Mouse (Mus musculus) kidney, embryonic 15.5 days (tissue): ENCODE measurements around the gene Mcidas. TPM values are rescaled to one million over a fixed set of nuclear protein-coding genes. Genes with fewer than 3 reads are reported as not detected.

Experiments
- ATAC-seq: fragments of 200-750 bp; cut with Nextera tagmentation; replicated peaks from 2 replicates; pipeline ENCODE4 v1.8.0; 2017; ENCODE audit warnings: moderate TSS enrichment; ENCODE audit not compliant: low FRiP score
- H3K27ac ChIP-seq: fragments of 300-500 bp; sonication (generic); 2 replicates; pipeline ENCODE4 v1.5.1; 2015; ENCODE audit warnings: mild to moderate bottlenecking, inconsistent platforms
- H3K27me3 ChIP-seq: fragments of 300-500 bp; sonication (generic); 2 replicates; pipeline ENCODE4 v1.6.1; 2015; ENCODE audit warnings: inconsistent platforms
- H3K36me3 ChIP-seq: fragments of 300-500 bp; sonication (generic); 2 replicates; pipeline ENCODE4 v1.6.1; 2015; ENCODE audit warnings: inconsistent platforms
- H3K4me1 ChIP-seq: fragments of 300-500 bp; sonication (generic); 2 replicates; pipeline ENCODE4 v1.6.1; 2015; ENCODE audit warnings: inconsistent platforms
- H3K4me2 ChIP-seq: fragments of 300-500 bp; sonication (generic); 2 replicates; pipeline ENCODE4 v1.6.1; 2015; ENCODE audit warnings: moderate library complexity, mild to moderate bottlenecking, inconsistent platforms
- H3K4me3 ChIP-seq: fragments of 300-500 bp; sonication (generic); replicated peaks from 2 replicates; pipeline ENCODE4 v1.5.1; 2015; ENCODE audit warnings: mild to moderate bottlenecking, inconsistent platforms
- H3K9ac ChIP-seq: fragments of 300-500 bp; sonication (generic); 2 replicates; pipeline ENCODE4 v1.6.1; 2015; ENCODE audit warnings: mild to moderate bottlenecking, inconsistent platforms
- H3K9me3 ChIP-seq: fragments of 300-500 bp; sonication (generic); replicated peaks from 2 replicates; pipeline ENCODE4 v1.6.1; 2016; ENCODE audit warnings: inconsistent platforms
- WGBS: fragments of 180-500 bp; shearing (Covaris S2); methylation state at CpG from one replicate; pipeline ENCODE4 v1.1.7; 2015; ENCODE audit warnings: mixed read lengths; 5-methylcytosine and 5-hydroxymethylcytosine counted together
- polyA plus RNA-seq: library from polyadenylated mRNA; unstranded; fragments of >200 nt; fragmentation: Nextera tagmentation; extraction: Ambion mirVana; gene quantifications from 2 replicates; pipeline ENCODE4 v1.2.1, GENCODE M21; 2015

Mcidas gene
- polyA plus RNA-seq, 1 experiment from 2014 or later = not detected

- Histone ChIP-seq H3K4me2 (no peak overlapping the region), H3K9me3 (no peaks in the 10 kb centered on the region), H3K9ac (no peak overlapping the region), H3K4me3 (no peak overlapping the region), H3K27me3 (peaks cover 13% of the 10 kb centered on the region; the same call in 1 of the 2 replicates), H3K4me1 (peaks cover 7% of the 10 kb centered on the region; the same call in 1 of the 2 replicates), H3K27ac (no peak overlapping the region), H3K36me3 (no peaks in the 10 kb centered on the region)
- ATAC-seq = no peak
- WGBS = 88% methylated on average over 2 of the region's 2 CpGs
These were observed 27.9 kb downstream of the Mcidas start for GRCm38 (mm10) chr13:113021521-113021920.

GRCm38 (mm10) chr13:113022467-113022866, 28.8 kb downstream of the Mcidas start:
- H3K4me1 ChIP-seq = peaks cover 7% of the 10 kb centered on the region; the same call in 1 of the 2 replicates
- WGBS = 68% methylated on average over 8 of the region's 8 CpGs
- no peak overlapping the region for H3K9ac ChIP-seq
- no peak overlapping the region for H3K4me2 ChIP-seq
- no peaks in the 10 kb centered on the region for H3K36me3 ChIP-seq
- peaks cover 13% of the 10 kb centered on the region; the same call in 1 of the 2 replicates for H3K27me3 ChIP-seq
- no peaks in the 10 kb centered on the region for H3K9me3 ChIP-seq
- H3K4me3 ChIP-seq = no peak overlapping the region
- no peak for ATAC-seq
- no peak overlapping the region for H3K27ac ChIP-seq

- Histone ChIP-seq H3K9me3 (no peaks in the 10 kb centered on the region), H3K4me1 (peaks cover 7% of the 10 kb centered on the region; the same call in 1 of the 2 replicates), H3K4me3 (no peak overlapping the region), H3K36me3 (no peaks in the 10 kb centered on the region), H3K4me2 (no peak overlapping the region), H3K27ac (no peak overlapping the region), H3K9ac (no peak overlapping the region), H3K27me3 (peaks cover 17% of the 10 kb centered on the region; the same call in 1 of the 2 replicates)
- no peak for ATAC-seq
- 56% methylated on average over 17 of the region's 17 CpGs for WGBS
These were observed 29.9 kb downstream of the Mcidas start for GRCm38 (mm10) chr13:113023274-113024143.

GRCm38 (mm10) chr13:113031351-113031750, 37.7 kb downstream of the Mcidas start:
- Histone ChIP-seq H3K9me3 (no peaks in the 10 kb centered on the region), H3K36me3 (no peaks in the 10 kb centered on the region), H3K27me3 (peaks cover 63% of the 10 kb centered on the region), H3K4me2 (peak overlapping the region; percentile 98), H3K9ac (no peak overlapping the region), H3K4me1 (peaks cover 31% of the 10 kb centered on the region), H3K27ac (no peak overlapping the region), H3K4me3 (peak overlapping the region; percentile 57)
- ATAC-seq = peak; percentile 3; the same call in 1 of the 2 replicates
- WGBS = 1% methylated on average over 7 of the region's 7 CpGs

GRCm38 (mm10) chr13:113031792-113032571, 38.3 kb downstream of the Mcidas start:
- Histone ChIP-seq H3K9ac (peak overlapping the region; percentile 49; the same call in 1 of the 2 replicates), H3K36me3 (no peaks in the 10 kb centered on the region), H3K4me3 (peak overlapping the region; percentile 57), H3K4me1 (peaks cover 31% of the 10 kb centered on the region), H3K9me3 (no peaks in the 10 kb centered on the region), H3K4me2 (peak overlapping the region; percentile 98), H3K27me3 (peaks cover 63% of the 10 kb centered on the region), H3K27ac (no peak overlapping the region)
- ATAC-seq = peak; percentile 58
- 1% methylated on average over 40 of the region's 40 CpGs for WGBS

GRCm38 (mm10) chr13:113032831-113033230, 39.2 kb downstream of the Mcidas start:
- Histone ChIP-seq H3K9me3 (no peaks in the 10 kb centered on the region), H3K9ac (no peak overlapping the region), H3K4me2 (no peak overlapping the region), H3K27ac (no peak overlapping the region), H3K27me3 (peaks cover 67% of the 10 kb centered on the region), H3K4me1 (peaks cover 31% of the 10 kb centered on the region), H3K4me3 (no peak overlapping the region), H3K36me3 (no peaks in the 10 kb centered on the region)
- ATAC-seq = no peak

- Histone ChIP-seq H3K4me1 (peaks cover 31% of the 10 kb centered on the region), H3K9me3 (no peaks in the 10 kb centered on the region), H3K27ac (no peak overlapping the region), H3K36me3 (no peaks in the 10 kb centered on the region), H3K4me2 (peak overlapping the region; percentile 99), H3K27me3 (peaks cover 63% of the 10 kb centered on the region), H3K4me3 (peak overlapping the region; percentile 62), H3K9ac (peak overlapping the region; percentile 50)
- under 1% methylated on average over 11 of the region's 11 CpGs for WGBS
- no peak for ATAC-seq
These were observed 40.7 kb downstream of the Mcidas start for GRCm38 (mm10) chr13:113034271-113034886.

GRCm38 (mm10) chr13:113034950-113035421, 41.3 kb downstream of the Mcidas start, which contains the start of gene Cdc20b:
TSS of gene Cdc20b (plus strand) at chr13:113035111.
- peak within 1 kb of the TSS; percentile 62 for H3K4me3 ChIP-seq
- no peak within 1 kb of the TSS for H3K27ac ChIP-seq
- H3K9ac ChIP-seq = peak within 1 kb of the TSS; percentile 50
- H3K9me3 ChIP-seq = no peaks in the 10 kb centered on the region
- peaks cover 35% of the 10 kb centered on the region for H3K4me1 ChIP-seq
- H3K36me3 ChIP-seq = no peaks in the 10 kb centered on the region
- peak within 1 kb of the TSS; percentile 99 for H3K4me2 ChIP-seq
- WGBS = under 1% methylated on average over 46 of the region's 46 CpGs
- peaks cover 57% of the 10 kb centered on the region for H3K27me3 ChIP-seq
- ATAC-seq = 0 out of 2 replicates have a peak, but pooled peaks have one; percentile 10

- Histone ChIP-seq H3K27me3 (peaks cover 53% of the 10 kb centered on the region), H3K9ac (no peak overlapping the region), H3K4me3 (peak overlapping the region; percentile 62), H3K36me3 (no peaks in the 10 kb centered on the region), H3K4me2 (peak overlapping the region; percentile 99), H3K27ac (no peak overlapping the region), H3K4me1 (peaks cover 37% of the 10 kb centered on the region), H3K9me3 (no peaks in the 10 kb centered on the region)
- ATAC-seq = peak; percentile 88
- under 1% methylated on average over 4 of the region's 4 CpGs for WGBS
These were observed 42.2 kb downstream of the Mcidas start for GRCm38 (mm10) chr13:113035852-113036251.

GRCm38 (mm10) chr13:113044876-113045275, 51.2 kb downstream of the Mcidas start:
- WGBS = 30% methylated on average over 3 of the region's 3 CpGs
- Histone ChIP-seq H3K4me1 (peaks cover 20% of the 10 kb centered on the region), H3K9me3 (no peaks in the 10 kb centered on the region), H3K27ac (no peak overlapping the region), H3K9ac (peak overlapping the region; percentile 53; the same call in 1 of the 2 replicates), H3K27me3 (0 out of 2 replicates have a peak, but pooled peaks cover 4% of the 10 kb centered on the region), H3K36me3 (peaks cover 18% of the 10 kb centered on the region), H3K4me2 (peak overlapping the region; percentile 61), H3K4me3 (peak overlapping the region; percentile 67)
- no peak for ATAC-seq

GRCm38 (mm10) chr13:113045458-113046110, 51.9 kb downstream of the Mcidas start:
- peaks cover 18% of the 10 kb centered on the region for H3K36me3 ChIP-seq
- H3K27ac ChIP-seq = peak overlapping the region; percentile 93
- H3K9me3 ChIP-seq = no peaks in the 10 kb centered on the region
- no peak for ATAC-seq
- H3K4me2 ChIP-seq = peak overlapping the region; percentile 61
- peak overlapping the region; percentile 53 for H3K9ac ChIP-seq
- peaks cover 17% of the 10 kb centered on the region for H3K4me1 ChIP-seq
- peak overlapping the region; percentile 67 for H3K4me3 ChIP-seq
- WGBS = 7% methylated on average over 18 of the region's 18 CpGs
- H3K27me3 ChIP-seq = 0 out of 2 replicates have a peak, but pooled peaks cover 4% of the 10 kb centered on the region
